Mouse (Mus musculus) heart, embryonic 14.5 days (tissue): ENCODE measurements around the gene Gm4871. TPM values are rescaled to one million over a fixed set of nuclear protein-coding genes. Genes with fewer than 3 reads are reported as not detected.

Experiments used
- ATAC-seq: fragments of 200-750 bp; cut with Nextera tagmentation; 2 replicates; pipeline ENCODE4 v1.8.0; 2017; ENCODE audit warnings: low read depth, moderate TSS enrichment; ENCODE audit not compliant: insufficient number of reproducible peaks, insufficient read depth, low FRiP score
- H3K27ac ChIP-seq, 2 experiments: fragments of 200-500 bp in 1 of 2; fragments of 300-500 bp in 1 of 2; sonication (generic) in 1 of 2; replicated peaks in 1 of 2; 2 replicates each; pipeline ENCODE4 v1.5.1; 2012 to 2014; ENCODE audit warnings: low read depth in 2 of 2, low read length in 2 of 2, control low read depth in 1 of 2, mild to moderate bottlenecking in 1 of 2, mixed read lengths in 1 of 2; ENCODE audit not compliant: control insufficient read depth in 1 of 2, insufficient read depth in 1 of 2
- H3K27me3 ChIP-seq: fragments of 300-500 bp; sonication (generic); 2 replicates; pipeline ENCODE4 v1.6.1; 2014; ENCODE audit warnings: mild to moderate bottlenecking, low read length, control low read depth; ENCODE audit not compliant: control insufficient read depth, insufficient read depth
- H3K36me3 ChIP-seq: fragments of 300-500 bp; sonication (generic); 2 replicates; pipeline ENCODE4 v1.6.1; 2014; ENCODE audit warnings: mild to moderate bottlenecking, control low read depth, low read length, mixed read lengths; ENCODE audit not compliant: control insufficient read depth, insufficient read depth
- H3K4me1 ChIP-seq, 2 experiments: fragments of 200-500 bp in 1 of 2; fragments of 300-500 bp in 1 of 2; sonication (generic) in 1 of 2; 2 replicates each; pipeline ENCODE4 v1.6.1; 2012 to 2014; ENCODE audit warnings: low read length in 2 of 2, control low read depth in 1 of 2, mixed read lengths in 1 of 2; ENCODE audit not compliant: control insufficient read depth in 2 of 2, insufficient read depth in 2 of 2
- H3K4me2 ChIP-seq: fragments of 300-500 bp; sonication (generic); 2 replicates; pipeline ENCODE4 v1.6.1; 2014; ENCODE audit warnings: mild to moderate bottlenecking, low read length
- H3K4me3 ChIP-seq, 2 experiments: fragments of 200-500 bp in 1 of 2; fragments of 300-500 bp in 1 of 2; sonication (generic) in 1 of 2; 2 replicates each; pipeline ENCODE4 v1.5.1; 2012 to 2014; ENCODE audit warnings: low read length in 2 of 2, mild to moderate bottlenecking in 2 of 2, control low read depth in 1 of 2, low read depth in 1 of 2, moderate library complexity in 1 of 2; ENCODE audit not compliant: control insufficient read depth in 1 of 2, insufficient read depth in 1 of 2
- H3K9ac ChIP-seq: fragments of 300-500 bp; sonication (generic); 2 replicates; pipeline ENCODE4 v1.6.1; 2014; ENCODE audit warnings: mild to moderate bottlenecking, low read length
- H3K9me3 ChIP-seq: fragments of 300-500 bp; sonication (generic); 2 replicates; pipeline ENCODE4 v1.6.1; 2016; ENCODE audit warnings: low read length, control low read depth; ENCODE audit not compliant: control insufficient read depth
- WGBS: fragments of 180-500 bp; shearing (Covaris S2); extraction: QIAGEN DNeasy Blood & Tissue Kit; methylation state at CpG from one replicate; pipeline ENCODE4 v1.1.7; 2014; 5-methylcytosine and 5-hydroxymethylcytosine counted together
- polyA plus RNA-seq: library from polyadenylated mRNA; unstranded; fragments of >200 nt; fragmentation: Nextera tagmentation; extraction: Ambion mirVana; gene quantifications from 2 replicates; pipeline ENCODE4 v1.2.1, GENCODE M21; 2014

Gm4871 gene
- polyA plus RNA-seq, 1 experiment from 2014 or later = not detected

DNA sequence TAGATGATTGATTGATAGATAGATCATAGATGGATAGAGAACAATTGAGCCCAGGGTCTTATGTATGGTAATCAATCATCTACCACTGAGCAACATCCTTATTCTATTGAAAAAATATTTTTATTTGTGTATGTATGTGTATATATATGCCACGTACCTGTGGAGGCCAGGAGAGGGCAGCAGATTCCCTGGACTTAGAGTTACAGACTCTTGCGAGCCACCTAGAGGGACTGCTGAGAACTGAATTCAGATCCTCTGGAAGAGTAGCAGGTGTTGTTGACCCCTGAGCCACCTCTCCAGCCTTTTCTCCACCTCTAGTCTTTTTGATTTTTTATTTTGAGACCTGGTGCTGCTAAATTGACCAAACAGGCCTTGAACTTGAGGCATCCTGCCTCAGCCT lies 34.1 kb downstream of the Gm4871 start:
- 34% methylated on average over 2 of the region's 2 CpGs for WGBS
- no peaks in the 10 kb centered on the region for H3K4me1 ChIP-seq
- no peaks in the 10 kb centered on the region for H3K27me3 ChIP-seq
- H3K9me3 ChIP-seq = no peaks in the 10 kb centered on the region
- ATAC-seq = no peak
- no peak overlapping the region for H3K4me2 ChIP-seq
- no peaks in the 10 kb centered on the region for H3K36me3 ChIP-seq
- H3K27ac ChIP-seq = no peak overlapping the region
- H3K4me3 ChIP-seq = no peak overlapping the region
- H3K9ac ChIP-seq = no peak overlapping the region

DNA sequence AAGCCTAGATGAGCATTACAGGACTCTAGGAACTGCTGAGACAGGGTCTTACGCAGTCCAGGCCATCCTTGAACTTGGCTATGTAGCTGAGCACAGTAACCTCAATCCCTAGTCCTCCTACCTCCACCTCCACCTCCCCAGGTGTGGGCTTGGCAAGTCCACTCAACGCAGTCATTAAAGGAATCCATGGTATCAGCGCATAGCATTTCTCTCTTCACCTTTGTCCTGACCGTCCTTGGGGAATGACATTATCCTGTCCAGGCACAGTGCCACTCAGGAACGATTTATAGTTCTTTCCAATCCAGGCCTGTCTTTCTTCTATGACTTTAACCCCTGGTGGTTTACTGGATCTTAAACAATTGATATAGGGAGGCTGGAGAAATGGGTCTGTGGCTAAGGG lies 42.1 kb downstream of the Gm4871 start:
- 48% methylated on average over 5 of the region's 5 CpGs for WGBS
- H3K9me3 ChIP-seq = no peaks in the 10 kb centered on the region
- peaks cover 0 to 2% of the 10 kb centered on the region in 2 experiments; a peak in 1 of 4 replicates for H3K4me1 ChIP-seq
- no peak overlapping the region for H3K27ac ChIP-seq
- no peaks in the 10 kb centered on the region for H3K27me3 ChIP-seq
- H3K9ac ChIP-seq = no peak overlapping the region
- H3K4me2 ChIP-seq = no peak overlapping the region
- H3K4me3 ChIP-seq = no peak overlapping the region
- no peak for ATAC-seq
- H3K36me3 ChIP-seq = no peaks in the 10 kb centered on the region

DNA sequence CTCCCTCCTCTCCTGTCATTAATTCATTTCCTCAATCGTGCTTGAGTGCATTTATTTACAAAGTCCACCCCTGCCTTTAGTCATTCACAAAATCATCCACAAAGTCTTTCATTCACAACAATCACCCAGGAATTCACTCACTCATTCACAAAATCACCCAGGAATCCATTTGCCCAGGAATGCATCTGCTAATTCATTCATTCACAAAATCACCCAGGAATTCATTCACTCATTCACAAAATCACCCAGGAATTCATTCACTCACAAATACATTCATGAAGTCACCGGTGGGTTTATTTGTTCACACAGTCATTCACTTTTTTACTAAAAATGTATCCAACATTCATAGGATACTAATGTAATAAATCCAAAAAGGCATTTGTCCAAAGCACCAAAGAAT lies 42.5 kb downstream of the Gm4871 start:
- H3K36me3 ChIP-seq = no peaks in the 10 kb centered on the region
- H3K4me2 ChIP-seq = no peak overlapping the region
- H3K4me3 ChIP-seq = no peak overlapping the region
- peaks cover 0 to 2% of the 10 kb centered on the region in 2 experiments; a peak in 1 of 4 replicates for H3K4me1 ChIP-seq
- 80% methylated on average over 2 of the region's 2 CpGs for WGBS
- no peak overlapping the region for H3K27ac ChIP-seq
- H3K27me3 ChIP-seq = no peaks in the 10 kb centered on the region
- no peaks in the 10 kb centered on the region for H3K9me3 ChIP-seq
- H3K9ac ChIP-seq = no peak overlapping the region
- no peak for ATAC-seq

DNA sequence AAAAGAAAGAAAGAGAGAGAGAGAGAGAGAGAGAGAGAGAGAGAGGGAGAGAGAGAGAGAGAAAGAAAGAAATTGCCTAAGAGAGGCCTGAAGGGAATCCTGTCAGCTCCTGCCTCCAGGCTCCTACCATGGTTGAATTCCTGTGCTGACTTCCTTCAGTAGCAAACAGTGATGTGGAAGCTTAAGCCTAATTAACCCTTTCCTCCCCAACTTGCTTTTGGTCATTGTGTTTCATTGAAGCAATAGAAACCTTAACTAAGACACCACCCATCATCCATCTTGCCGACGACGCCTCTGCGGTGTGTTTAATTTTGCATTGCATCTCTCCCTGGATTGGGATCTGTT lies 43.5 kb downstream of the Gm4871 start:
- Histone ChIP-seq H3K4me2 (no peak overlapping the region), H3K27ac (no peak overlapping the region), H3K9me3 (peaks cover 4% of the 10 kb centered on the region), H3K4me1 (peaks cover 0 to 2% of the 10 kb centered on the region in 2 experiments; a peak in 1 of 4 replicates), H3K27me3 (no peaks in the 10 kb centered on the region), H3K36me3 (no peaks in the 10 kb centered on the region), H3K9ac (no peak overlapping the region), H3K4me3 (no peak overlapping the region)
- no peak for ATAC-seq
- WGBS = 81% methylated on average over 4 of the region's 4 CpGs

DNA sequence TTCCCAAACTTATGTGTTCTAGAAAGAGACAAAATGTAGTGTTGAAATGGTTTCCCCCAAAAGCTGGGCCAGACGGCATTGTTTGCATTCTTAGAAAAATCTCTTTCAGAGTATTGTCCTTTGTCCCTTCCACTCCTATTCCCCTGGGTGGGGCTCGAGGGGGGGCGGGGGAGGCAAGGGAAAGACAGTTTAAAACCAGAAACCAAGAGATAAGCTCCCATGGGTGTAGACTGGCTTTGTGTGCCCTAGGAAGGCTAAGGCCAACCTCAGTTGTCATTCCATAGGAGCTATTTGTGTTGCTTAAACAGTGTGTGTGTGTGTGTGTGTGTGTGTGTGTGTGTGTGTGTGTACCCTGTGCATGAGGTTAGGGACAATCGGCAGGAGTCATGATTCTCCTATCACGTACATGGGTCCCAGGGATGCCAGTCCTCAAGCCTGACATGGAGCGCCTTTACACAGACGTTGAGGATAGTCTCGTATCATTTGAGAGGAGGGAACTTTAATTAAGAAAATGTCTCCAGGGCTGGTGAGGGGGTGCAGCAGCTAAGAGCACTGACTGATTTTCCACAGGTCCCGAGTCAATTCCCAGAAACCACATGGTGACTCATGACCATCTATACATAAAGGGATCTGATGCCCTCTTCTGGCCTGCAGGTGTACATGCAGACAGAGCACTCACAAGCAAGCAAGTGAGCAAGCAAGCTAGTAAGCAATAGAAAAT lies 44.1 kb downstream of the Gm4871 start:
- no peak overlapping the region for H3K27ac ChIP-seq
- peak; percentile 40; the same call in 1 of the 2 replicates for ATAC-seq
- H3K4me3 ChIP-seq = no peak overlapping the region
- H3K4me2 ChIP-seq = no peak overlapping the region
- WGBS = 40% methylated on average over 9 of the region's 9 CpGs
- no peaks in the 10 kb centered on the region for H3K36me3 ChIP-seq
- H3K27me3 ChIP-seq = no peaks in the 10 kb centered on the region
- H3K9ac ChIP-seq = no peak overlapping the region
- peaks cover 0 to 2% of the 10 kb centered on the region in 2 experiments; a peak in 1 of 4 replicates for H3K4me1 ChIP-seq
- peaks cover 4% of the 10 kb centered on the region for H3K9me3 ChIP-seq

DNA sequence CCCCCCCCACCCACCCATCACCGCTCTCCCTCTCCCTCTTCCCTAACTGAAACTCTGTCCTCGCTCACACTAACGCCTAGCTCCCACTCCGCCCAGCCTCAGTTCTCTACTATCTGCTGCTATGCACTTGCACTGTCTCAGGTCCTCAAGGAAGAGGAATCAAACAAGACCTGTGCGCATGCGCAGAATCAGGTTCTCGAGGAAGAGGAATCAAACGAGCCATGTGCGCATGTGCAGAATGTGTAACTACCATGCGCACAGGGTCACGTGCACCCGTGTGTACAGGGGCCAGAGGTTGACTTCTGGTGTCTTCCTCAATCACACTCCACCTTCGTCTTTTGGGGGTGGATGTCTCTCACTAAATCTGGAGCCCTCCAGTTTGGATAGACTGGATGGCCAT lies 45.0 kb downstream of the Gm4871 start:
- no peak overlapping the region for H3K4me2 ChIP-seq
- WGBS = 91% methylated on average over 13 of the region's 13 CpGs
- no peak for ATAC-seq
- H3K27me3 ChIP-seq = no peaks in the 10 kb centered on the region
- no peak overlapping the region for H3K4me3 ChIP-seq
- H3K27ac ChIP-seq = no peak overlapping the region
- peaks cover 7% of the 10 kb centered on the region for H3K9me3 ChIP-seq
- H3K4me1 ChIP-seq = peaks cover 0 to 2% of the 10 kb centered on the region in 2 experiments; a peak in 1 of 4 replicates
- H3K9ac ChIP-seq = no peak overlapping the region
- H3K36me3 ChIP-seq = no peaks in the 10 kb centered on the region

DNA sequence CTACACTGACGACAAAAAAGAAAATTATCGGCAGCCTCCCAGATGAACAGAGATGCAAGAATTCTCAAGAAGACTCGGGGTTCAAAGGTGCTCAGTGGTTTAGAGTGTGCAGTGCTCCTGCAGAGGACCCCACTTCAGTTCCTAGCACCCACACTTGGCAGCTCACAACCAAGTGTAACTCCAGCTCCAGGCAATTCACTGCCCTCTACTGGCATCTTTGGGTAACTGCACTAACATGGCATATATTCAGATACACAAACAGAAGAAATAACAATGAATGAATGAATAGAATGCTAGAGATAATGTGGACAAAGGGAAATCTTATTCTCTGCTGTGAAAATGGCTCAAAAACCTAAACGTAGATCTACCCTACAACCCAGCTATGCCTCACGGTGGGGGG lies 47.7 kb downstream of the Gm4871 start:
- ATAC-seq = no peak
- Histone ChIP-seq H3K9ac (no peak overlapping the region), H3K4me1 (peaks cover 0 to 2% of the 10 kb centered on the region in 2 experiments; a peak in 1 of 4 replicates), H3K27me3 (no peaks in the 10 kb centered on the region), H3K27ac (no peak overlapping the region), H3K4me2 (no peak overlapping the region), H3K4me3 (no peak overlapping the region), H3K36me3 (no peaks in the 10 kb centered on the region), H3K9me3 (peaks cover 7% of the 10 kb centered on the region)
- 91% methylated on average over 5 of the region's 5 CpGs for WGBS

DNA sequence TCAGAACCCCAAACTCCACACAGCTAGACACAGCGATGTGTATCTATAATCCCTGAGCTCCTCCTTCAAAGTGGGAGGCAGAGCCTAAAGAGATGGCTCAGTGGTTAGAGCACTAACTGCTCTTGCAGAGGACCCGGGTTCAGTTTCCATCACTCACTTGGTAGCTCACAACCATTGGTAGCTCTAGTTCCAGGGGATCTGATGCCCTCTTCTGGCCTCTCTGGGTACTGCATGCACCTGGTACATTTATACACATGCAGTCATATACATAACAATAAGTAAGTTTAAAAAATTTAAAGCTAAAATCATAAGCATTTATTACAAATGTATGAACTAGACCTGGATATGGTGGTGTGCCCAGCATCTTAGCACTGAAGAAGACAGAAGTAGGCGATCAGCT lies 49.3 kb downstream of the Gm4871 start:
- H3K27ac ChIP-seq = no peak overlapping the region
- no peaks in the 10 kb centered on the region for H3K27me3 ChIP-seq
- no peak overlapping the region for H3K9ac ChIP-seq
- 92% methylated on average over 3 of the region's 3 CpGs for WGBS
- H3K4me2 ChIP-seq = no peak overlapping the region
- no peak for ATAC-seq
- peaks cover 5 to 6% of the 10 kb centered on the region in 2 experiments; a peak in 2 of 4 replicates for H3K4me1 ChIP-seq
- peaks cover 7% of the 10 kb centered on the region for H3K9me3 ChIP-seq
- H3K4me3 ChIP-seq = no peak overlapping the region
- no peaks in the 10 kb centered on the region for H3K36me3 ChIP-seq
